Mouse (Mus musculus) spleen, adult 18-20 months (tissue): ENCODE data around the gene Mboat1.

Experiments
- DNase-seq, 2 experiments: peaks; one replicate each; pipeline ENCODE4 v3.0.0; 2022; ENCODE audit warnings: mixed read lengths in 2 of 2

Mboat1 gene

DNA sequence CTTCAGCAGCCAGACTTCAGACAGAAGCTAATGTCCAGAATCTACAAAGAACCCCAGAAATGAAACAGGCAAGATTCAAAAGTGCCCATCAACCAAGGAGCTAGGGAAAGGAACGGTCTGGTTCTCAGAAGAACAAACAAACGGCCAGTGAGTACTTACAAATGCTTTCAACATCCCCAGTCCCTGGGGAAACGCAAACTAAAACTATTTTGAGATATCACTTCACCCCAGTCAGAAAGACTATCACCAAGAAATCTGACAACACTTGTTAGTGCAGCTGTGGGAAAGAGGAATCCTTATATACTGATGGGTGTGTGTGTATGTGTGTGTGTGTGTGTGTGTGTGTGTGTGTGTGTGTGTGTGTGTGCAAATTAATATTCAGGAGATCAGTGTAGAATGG, 116.4 kb downstream of the Mboat1 start:
- DNase-seq = no peak

DNA sequence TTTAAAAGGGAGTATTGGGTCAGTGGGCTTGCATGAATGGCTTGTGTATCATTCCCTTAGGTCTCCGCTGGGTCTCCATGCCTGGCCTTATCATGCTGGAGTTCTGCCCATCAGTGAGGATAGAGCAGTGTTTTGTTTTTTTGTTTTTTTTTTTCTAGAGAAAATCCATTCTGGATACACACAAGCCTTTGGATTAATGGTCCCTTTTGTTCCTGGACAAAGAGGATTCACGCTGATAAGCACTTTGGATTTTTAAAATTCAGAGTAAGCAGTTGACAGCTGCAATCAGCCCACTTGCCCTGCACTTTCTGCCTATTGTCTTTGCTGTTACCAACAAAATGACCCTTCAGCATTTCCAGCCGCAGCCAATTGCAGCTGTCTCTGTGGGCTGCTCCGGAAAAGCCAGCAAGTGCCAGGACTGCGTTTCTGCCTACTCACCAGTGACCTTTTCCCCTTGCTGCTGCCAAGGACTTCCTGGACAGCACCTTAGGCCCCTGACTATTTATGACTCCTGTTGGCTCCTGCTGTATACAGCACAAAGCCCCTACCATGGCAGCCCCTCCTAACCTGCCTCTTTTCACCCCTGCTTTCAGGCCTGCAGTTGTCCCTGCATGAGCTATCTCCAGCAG, 117.5 kb downstream of the Mboat1 start:
- DNase-seq = no peak

DNA sequence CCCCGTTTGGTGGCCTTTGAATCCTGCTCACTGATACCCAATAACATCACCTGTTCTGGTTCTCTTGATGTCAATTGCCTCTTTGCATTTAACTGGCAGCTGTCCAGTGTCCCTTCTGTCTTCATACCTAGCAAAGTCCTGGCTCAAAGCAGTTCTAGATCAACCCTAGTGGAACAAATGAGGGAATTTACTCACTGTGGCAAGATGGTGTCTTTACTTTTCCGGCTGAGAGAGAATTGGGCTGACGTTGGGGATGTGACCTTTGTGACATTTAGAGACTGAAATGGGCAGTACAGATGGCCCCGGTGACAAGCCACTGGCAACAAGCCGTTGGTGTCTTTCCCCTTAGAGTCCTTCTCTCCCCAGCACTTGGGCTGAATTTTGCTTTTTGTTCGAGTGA, 118.1 kb downstream of the Mboat1 start:
- no peak for DNase-seq

DNA sequence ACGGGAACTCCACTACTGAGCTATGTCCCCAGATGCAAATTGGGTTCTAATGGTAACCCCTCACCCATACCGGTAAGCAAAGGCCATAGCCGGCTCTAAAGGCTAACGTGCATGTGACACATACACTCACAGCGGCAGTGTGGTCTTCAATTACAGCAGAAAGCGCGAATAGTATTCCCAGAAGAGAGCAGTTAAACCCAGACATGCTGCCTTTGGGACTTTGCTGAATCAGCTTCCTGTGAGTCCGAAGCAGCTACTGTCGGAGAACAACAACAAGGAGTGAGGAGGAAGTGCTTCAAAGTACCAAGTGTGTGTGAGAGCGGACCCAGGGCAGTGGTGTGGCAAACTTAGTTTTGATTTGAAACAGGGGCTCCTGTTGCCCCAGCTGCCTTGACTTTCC, 122.5 kb downstream of the Mboat1 start:
- no peak for DNase-seq

DNA sequence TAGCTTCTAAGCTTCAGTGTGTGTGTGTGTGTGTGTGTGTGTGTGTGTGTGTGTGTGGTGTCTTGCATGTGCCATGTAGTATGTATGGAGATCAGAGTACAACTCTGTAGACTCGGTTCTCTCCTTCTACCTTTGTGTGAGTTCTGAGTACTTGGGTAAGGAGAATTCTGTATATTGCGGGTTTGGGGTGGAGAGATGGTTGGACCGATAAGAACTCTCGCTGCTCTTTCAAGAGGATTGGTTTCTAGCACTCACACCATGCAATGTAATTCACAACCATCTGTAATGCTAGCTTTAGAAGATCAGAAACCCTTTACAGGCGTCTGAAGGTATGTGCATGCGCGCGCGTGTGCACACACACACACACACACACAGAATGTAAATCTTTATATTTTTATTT, 123.0 kb downstream of the Mboat1 start:
- DNase-seq = no peak

DNA sequence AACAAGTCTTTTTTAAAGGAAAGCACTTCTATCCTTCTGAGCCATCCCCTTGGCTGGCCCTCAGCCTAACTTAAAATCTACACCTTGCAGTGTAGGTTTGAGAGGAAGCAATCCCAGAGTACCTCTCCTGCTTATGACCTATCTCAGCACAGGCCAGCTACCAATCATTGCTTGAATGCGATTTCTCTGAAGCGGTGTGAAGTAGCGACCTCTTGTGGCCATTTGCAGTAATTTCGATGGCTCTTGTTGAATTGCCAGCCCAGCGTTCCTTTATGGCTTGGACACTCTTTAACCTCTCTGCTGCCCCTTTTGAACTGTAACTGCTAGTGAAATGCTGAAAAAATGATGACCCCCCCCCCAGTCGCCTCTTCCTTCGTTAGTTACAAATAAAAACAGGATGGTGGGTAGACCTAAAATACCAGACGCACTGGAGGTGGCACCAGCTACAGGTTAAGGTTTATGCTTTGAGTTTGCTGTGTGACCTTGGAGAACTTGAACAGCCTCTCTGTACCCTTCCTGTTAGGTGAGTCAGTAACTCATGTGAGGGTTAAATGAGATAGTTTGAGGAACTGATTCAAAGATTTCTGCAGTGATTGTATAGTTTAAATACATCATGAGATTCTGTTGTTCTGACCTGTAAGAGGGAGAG, 123.7 kb downstream of the Mboat1 start:
- DNase-seq = peak; percentile 10 to 39

DNA sequence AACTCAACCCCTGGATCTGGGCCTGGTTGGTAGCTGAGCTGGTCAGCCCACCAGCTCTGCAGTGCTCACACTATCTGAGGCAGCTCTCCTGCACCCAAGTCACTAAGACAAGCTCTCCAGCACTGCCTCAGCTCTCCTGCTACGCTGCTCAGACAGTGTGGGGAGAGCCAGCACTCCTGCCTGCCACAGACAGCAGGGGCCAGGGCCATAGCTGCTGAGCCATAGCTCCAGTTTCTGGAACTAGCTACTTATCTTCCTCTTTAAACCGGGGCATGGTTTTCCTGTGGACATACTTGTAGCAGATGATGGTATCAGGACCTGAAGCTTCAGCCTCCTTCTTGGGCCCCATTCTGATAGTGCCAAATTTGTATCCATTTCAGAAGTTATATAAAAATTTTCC, 127.4 kb downstream of the Mboat1 start:
- no peak for DNase-seq

DNA sequence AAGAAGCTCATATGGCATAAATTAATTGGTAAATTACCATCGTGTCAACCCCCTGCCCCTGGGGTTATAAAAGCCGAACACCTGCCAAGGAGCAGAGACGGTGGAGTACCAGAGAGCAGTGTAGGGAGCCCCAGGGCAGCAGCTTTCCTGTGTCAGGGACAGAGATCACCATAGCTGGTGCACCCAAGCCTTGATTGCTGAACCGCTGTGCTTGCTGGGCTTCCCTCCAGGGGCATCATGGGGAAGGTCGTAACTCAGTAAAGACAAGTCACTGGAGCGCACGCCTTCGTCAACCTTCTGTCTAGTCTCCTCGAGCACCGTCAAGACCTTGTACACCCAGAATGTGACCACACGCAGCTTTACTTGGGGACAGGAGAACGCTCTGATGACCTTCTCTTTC, 128.0 kb downstream of the Mboat1 start:
- no peak for DNase-seq

DNA sequence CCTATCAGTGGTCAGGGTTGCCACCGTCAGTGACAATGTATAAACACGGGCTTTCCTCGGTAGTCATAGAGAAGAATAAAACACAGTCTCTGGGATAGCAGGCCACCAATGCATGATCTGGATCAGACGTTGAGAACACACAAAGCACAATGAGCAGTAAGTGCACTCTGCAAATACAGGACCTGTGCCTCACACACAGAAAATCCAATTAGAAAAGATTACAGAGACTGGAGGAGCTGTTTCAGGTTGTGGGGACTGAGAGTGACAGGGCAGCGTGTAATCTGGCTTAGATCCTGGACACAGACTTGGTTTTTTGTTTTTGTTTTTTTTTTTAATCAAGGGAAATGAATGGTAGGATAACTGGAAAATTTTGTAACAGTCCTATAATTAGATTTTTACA, 128.5 kb downstream of the Mboat1 start:
- no peak for DNase-seq

DNA sequence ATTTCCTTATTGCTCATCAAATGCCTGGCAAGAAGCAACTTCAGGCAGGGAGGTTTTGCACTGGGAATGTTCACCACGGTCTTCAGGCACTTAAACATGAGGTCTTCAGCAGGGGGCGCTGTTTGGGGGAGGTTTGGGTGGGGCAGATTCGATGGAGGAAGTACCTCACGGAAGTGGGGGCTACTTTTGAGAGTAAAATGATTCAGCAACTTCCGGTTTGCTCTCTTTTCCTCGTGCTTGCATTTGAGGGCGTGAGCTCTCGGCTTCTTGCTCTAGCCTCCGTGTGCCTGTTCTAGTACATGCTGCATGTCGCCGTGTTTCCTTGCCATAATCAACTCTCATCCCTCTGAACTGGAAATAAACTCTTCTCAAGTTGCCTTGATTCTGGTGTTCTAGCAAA, 129.7 kb downstream of the Mboat1 start:
- no peak for DNase-seq

DNA sequence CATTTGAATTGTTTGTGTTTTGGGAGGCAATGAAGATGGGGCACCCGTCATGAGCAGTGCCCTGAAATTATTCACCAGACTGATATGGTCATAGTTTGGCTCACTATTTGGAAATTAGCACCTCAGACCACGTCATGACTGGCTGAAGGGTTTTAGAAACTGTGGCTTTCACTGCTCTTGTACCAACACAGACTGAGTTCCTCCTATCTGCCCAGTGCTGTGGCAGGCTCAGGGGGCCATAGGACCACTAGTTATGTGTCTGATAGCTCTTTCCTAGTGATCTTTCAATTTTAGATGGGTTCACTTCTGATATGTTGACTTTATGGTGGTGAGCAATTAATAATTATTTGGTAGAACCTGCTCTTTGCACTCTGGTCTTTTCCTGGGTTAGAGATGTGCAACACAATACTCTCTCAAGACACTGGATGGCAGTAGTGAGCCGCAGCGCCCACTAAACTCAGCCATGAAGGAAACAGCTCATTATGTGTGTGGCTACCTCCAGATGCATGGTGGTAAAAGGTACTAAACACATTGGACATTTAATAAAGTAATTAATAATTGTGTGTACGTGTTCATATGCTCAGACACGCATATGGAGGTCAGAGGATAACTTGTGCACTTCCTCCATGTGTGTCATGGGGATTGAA, 135.9 kb downstream of the Mboat1 start:
- DNase-seq = peak in 1 of 2 experiments; percentile 10
